Mouse (Mus musculus): ENCODE data around the gene Faah. TPM values are rescaled to one million over a fixed set of nuclear protein-coding genes. Genes with fewer than 3 reads are reported as not detected.

Gene Faah
- polyA plus RNA-seq, 1 experiment = 0.04 TPM

DNA sequence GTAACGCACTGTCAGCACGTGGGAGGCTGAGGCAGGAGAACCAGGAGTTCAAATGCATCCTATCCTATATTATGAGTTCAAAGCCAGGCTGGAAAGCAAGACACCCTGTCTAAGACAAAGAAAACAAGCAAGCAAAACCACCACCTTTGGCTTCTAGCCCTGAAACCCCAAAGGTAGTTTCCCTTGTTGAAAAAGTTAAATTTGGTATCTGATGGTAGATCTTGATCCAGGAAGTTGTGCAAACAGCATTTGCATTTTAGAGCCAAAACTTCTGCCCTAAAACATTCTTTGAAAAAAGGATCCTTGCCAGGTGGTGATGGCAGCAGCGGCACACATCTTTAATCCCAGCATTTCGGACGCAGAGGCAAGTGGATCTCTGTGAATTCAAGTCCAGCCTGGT lies 2.2 kb downstream of the Faah start:
- Histone ChIP-seq H3K4me3 (replicated peaks) (no peak overlapping the region), H3K27me3 (ENCODE audit: control insufficient read depth) (peaks cover 56% of the 10 kb centered on the region), H3K9me3 (ENCODE audit: control insufficient read depth, low read length) (peaks cover 4% of the 10 kb centered on the region; the same call in 1 of the 2 replicates), H3K36me3 (ENCODE audit: control insufficient read depth) (no peaks in the 10 kb centered on the region), H3K4me1 (ENCODE audit: control insufficient read depth) (peaks cover 10% of the 10 kb centered on the region)
- TF ChIP-seq GATA1 (IDR thresholded peaks at IDR 0.05; ENCODE audit: low read length) (no peak), TAL1 (IDR thresholded peaks at IDR 0.05; ENCODE audit: low read length) (no peak)

DNA sequence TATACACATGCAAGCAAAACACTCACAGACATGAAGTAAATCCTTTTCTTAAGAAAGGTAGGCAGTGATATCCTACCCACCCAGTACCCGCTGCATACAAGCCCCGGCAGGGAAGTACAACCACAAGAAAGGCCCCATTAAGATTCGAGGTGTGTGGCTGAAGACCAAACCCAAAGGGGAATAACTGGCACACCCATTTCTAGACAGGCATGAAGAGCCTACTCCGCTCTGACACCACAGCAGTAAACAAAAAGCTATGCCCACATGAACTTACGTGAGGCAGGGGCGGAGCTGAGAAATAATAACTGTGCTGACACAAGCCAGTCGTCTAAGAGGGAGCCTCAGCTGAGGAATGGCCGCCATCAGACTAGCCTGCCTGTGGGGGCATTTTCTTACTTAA lies 7.5 kb downstream of the Faah start:
- peaks cover 3% of the 10 kb centered on the region; the same call in 1 of the 2 replicates for H3K36me3 ChIP-seq (ENCODE audit: control insufficient read depth)
- peaks cover 5% of the 10 kb centered on the region for H3K27me3 ChIP-seq (ENCODE audit: control insufficient read depth)
- H3K4me3 ChIP-seq (replicated peaks) = no peak overlapping the region
- no peaks in the 10 kb centered on the region for H3K4me1 ChIP-seq (ENCODE audit: control insufficient read depth)
- TF ChIP-seq GATA1 (IDR thresholded peaks at IDR 0.05; ENCODE audit: low read length) (no peak), TAL1 (IDR thresholded peaks at IDR 0.05; ENCODE audit: low read length) (no peak)
- no peaks in the 10 kb centered on the region for H3K9me3 ChIP-seq (ENCODE audit: control insufficient read depth, low read length)

DNA sequence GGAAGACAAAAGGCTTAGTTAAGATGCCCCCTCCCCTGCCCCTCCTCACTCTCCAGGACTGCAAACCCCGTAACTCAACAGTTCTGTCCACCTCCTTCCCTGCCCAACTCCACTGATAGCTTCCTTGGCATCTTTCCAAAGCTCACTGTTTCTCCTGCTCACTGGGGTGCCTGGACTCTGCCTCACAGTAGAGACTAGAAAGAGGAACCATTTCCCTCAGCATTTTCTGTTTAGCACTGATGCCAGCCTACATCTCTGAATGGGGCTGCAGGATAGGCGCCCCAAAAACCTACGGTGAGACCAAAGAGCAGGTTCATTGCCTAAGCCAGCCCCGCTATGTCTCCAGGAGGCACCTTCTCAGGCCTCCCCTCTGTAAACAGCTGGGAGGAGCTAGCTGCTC lies 16.5 kb downstream of the Faah start:
- Histone ChIP-seq H3K27me3 (ENCODE audit: control insufficient read depth) (no peaks in the 10 kb centered on the region), H3K4me3 (replicated peaks) (no peak overlapping the region), H3K4me1 (ENCODE audit: control insufficient read depth) (no peaks in the 10 kb centered on the region), H3K36me3 (ENCODE audit: control insufficient read depth) (peaks cover 5% of the 10 kb centered on the region; the same call in 1 of the 2 replicates), H3K9me3 (ENCODE audit: control insufficient read depth, low read length) (no peaks in the 10 kb centered on the region)
- TF ChIP-seq GATA1 (IDR thresholded peaks at IDR 0.05; ENCODE audit: low read length) (no peak), TAL1 (IDR thresholded peaks at IDR 0.05; ENCODE audit: low read length) (no peak)

DNA sequence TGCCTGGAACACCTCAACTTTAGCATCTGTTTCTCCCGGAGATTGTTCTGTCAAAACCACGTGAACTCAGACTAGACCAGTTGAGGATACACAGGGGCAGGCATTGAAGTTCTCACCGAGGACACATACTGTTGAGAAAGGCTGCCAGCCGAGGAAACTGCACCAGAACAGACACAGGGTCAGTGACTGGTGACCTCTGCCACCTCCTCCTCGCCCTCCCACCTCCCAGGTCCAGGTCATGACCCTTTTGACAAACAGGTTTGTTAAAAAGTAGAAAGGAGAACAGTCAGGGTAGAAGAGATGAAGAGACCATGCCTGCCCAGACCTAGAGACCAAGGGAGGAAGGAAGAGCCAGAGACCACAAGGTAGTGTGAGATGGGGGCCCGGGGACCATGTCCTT lies 17.1 kb downstream of the Faah start:
- Histone ChIP-seq H3K4me3 (replicated peaks) (no peak overlapping the region), H3K4me1 (ENCODE audit: control insufficient read depth) (no peaks in the 10 kb centered on the region), H3K27me3 (ENCODE audit: control insufficient read depth) (no peaks in the 10 kb centered on the region), H3K36me3 (ENCODE audit: control insufficient read depth) (peaks cover 5% of the 10 kb centered on the region; the same call in 1 of the 2 replicates), H3K9me3 (ENCODE audit: control insufficient read depth, low read length) (no peaks in the 10 kb centered on the region)
- TF ChIP-seq GATA1 (IDR thresholded peaks at IDR 0.05; ENCODE audit: low read length) (no peak), TAL1 (IDR thresholded peaks at IDR 0.05; ENCODE audit: low read length) (no peak)

DNA sequence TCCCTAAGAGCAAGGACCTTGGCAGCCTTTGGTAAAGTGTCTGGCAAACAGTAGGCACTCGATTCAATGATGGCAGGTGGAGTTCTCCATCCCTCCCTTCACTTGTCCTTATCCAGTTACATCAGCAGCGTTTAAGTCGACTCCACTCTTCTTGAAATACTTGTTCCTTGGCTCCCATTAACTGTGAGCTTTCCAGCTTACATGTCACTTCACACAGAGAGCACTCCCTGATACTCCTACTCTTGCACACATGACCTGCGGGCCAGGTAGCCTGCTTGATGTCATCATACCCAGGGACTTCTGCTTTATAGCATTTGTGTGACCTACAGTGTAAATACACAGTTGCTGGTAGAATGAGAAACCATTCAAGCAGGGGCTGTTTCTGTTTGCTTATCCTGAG lies 21.0 kb downstream of the Faah start:
- no peaks in the 10 kb centered on the region for H3K4me1 ChIP-seq (ENCODE audit: control insufficient read depth)
- H3K36me3 ChIP-seq (ENCODE audit: control insufficient read depth) = no peaks in the 10 kb centered on the region; the same call in 1 of the 2 replicates
- H3K27me3 ChIP-seq (ENCODE audit: control insufficient read depth) = no peaks in the 10 kb centered on the region
- H3K9me3 ChIP-seq (ENCODE audit: control insufficient read depth, low read length) = no peaks in the 10 kb centered on the region
- TF ChIP-seq TAL1 (IDR thresholded peaks at IDR 0.05; ENCODE audit: low read length) = no peak
- no peak for TF ChIP-seq GATA1 (IDR thresholded peaks at IDR 0.05; ENCODE audit: low read length)
- no peak overlapping the region for H3K4me3 ChIP-seq (replicated peaks)

DNA sequence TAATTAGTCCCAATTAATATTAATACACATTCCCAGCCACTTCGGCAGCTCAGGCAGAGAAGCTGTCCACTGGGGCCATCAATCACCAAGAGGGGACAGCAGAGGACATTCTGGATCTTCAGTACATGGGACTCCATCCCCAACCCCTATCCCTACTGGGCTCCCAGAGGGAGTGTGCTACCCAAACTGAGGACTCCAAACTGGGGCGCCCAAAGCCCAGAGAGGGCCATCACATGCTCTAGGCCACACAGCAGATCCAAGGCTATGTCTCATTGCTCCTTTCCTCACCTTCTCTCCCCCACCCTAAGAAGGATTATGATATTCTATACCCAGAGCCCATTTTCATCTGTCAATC lies 22.4 kb downstream of the Faah start:
- Histone ChIP-seq H3K9me3 (ENCODE audit: control insufficient read depth, low read length) (no peaks in the 10 kb centered on the region), H3K36me3 (ENCODE audit: control insufficient read depth) (no peaks in the 10 kb centered on the region; the same call in 1 of the 2 replicates), H3K4me3 (replicated peaks) (no peak overlapping the region), H3K4me1 (ENCODE audit: control insufficient read depth) (no peaks in the 10 kb centered on the region), H3K27me3 (ENCODE audit: control insufficient read depth) (no peaks in the 10 kb centered on the region)
- TF ChIP-seq GATA1 (IDR thresholded peaks at IDR 0.05; ENCODE audit: low read length) (no peak), TAL1 (IDR thresholded peaks at IDR 0.05; ENCODE audit: low read length) (no peak)

DNA sequence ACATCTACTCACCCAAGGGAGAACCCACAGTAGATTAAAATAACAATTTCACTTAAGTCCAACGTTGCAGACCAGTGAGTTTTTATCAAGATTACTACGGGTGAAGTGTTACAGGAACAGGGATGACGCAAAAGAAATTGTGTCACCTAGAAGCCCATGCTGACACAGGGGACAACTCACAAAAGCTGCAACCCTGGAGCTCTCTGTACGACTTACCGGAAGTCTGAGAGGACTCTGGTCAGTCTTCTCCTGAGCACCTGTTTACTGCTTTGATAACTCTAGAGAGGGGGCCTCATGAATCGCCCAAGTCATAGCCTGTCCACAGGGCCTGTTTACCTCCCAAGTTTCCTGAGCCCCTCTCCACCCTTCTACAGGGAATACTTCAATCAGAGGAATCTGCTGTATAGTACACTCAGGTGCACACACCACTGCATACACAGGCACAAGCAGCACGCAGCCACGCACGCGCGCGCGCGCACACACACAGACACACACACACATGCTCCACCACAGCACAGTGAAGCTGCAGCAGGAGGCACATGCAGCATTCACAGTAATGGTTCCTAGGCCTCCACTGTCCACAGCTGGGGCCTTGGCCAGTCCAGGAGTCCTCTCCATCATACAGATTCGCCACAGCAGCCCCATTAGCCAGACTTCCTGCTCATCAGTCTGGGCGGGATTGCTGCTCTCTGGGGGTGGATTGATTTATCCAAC lies 22.9 kb downstream of the Faah start:
- no peaks in the 10 kb centered on the region for H3K9me3 ChIP-seq (ENCODE audit: control insufficient read depth, low read length)
- no peaks in the 10 kb centered on the region; the same call in 1 of the 2 replicates for H3K36me3 ChIP-seq (ENCODE audit: control insufficient read depth)
- H3K4me1 ChIP-seq (ENCODE audit: control insufficient read depth) = no peaks in the 10 kb centered on the region
- no peaks in the 10 kb centered on the region for H3K27me3 ChIP-seq (ENCODE audit: control insufficient read depth)
- no peak for TF ChIP-seq TAL1 (IDR thresholded peaks at IDR 0.05; ENCODE audit: low read length)
- H3K4me3 ChIP-seq (replicated peaks) = no peak overlapping the region

DNA sequence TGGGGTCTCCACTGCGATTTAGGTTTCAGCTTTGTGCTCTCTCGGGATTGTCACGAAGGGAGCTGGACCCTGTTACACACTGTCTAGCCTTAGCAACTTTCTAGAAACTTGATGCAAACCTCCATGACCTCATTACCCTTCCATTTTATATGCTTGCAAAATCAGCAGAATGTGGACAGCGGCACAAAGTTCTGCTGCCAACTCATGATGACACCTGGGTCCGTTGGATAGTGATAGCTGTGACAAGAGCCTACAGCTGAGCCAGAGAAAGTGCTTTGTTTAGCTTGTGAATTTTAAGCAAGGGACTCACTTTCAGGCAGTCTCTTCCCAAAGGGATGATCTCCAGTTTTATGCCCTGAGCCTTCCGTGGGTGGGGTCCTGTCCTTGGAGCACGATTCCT lies 28.3 kb downstream of the Faah start:
- TF ChIP-seq GATA1 (IDR thresholded peaks at IDR 0.05; ENCODE audit: low read length) = no peak
- no peak for TF ChIP-seq TAL1 (IDR thresholded peaks at IDR 0.05; ENCODE audit: low read length)
- peaks cover 1% of the 10 kb centered on the region for H3K27me3 ChIP-seq (ENCODE audit: control insufficient read depth)
- no peaks in the 10 kb centered on the region for H3K9me3 ChIP-seq (ENCODE audit: control insufficient read depth, low read length)
- H3K4me3 ChIP-seq (replicated peaks) = no peak overlapping the region
- no peaks in the 10 kb centered on the region for H3K36me3 ChIP-seq (ENCODE audit: control insufficient read depth)
- peaks cover under 1% of the 10 kb centered on the region for H3K4me1 ChIP-seq (ENCODE audit: control insufficient read depth)

DNA sequence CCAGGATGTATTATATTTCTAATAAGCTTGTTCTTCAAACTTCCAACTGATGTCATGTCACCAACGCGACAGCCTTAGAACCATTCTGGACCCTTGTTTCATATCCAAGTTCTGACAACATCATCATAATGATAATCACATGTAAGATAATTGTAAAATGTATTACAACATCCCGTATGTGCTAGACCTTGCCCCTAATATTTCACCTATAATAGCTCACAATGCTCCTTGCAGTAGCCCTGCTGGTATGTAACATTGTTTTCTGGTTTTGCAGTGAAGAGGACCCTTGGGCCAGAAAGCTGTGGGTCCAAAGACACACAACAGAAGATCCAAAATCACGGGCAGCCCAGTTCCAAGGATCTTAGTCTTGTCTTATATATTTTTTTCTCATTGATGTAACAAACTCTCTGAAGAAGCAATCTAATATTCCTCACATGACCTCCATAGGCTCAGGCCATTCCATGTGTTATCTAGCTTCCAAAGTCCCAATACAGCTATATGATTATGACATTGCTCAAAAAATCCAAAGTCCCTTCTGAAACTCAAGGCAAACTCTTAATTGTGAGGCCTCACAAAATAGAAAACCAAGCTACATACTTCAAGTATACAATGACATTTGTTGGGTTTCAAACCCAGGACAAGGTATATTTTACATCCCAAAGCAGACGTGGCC lies 29.7 kb downstream of the Faah start:
- TF ChIP-seq GATA1 (IDR thresholded peaks at IDR 0.05; ENCODE audit: low read length) (no peak), TAL1 (IDR thresholded peaks at IDR 0.05; ENCODE audit: low read length) (no peak)
- H3K4me3 ChIP-seq (replicated peaks) = no peak overlapping the region
- H3K27me3 ChIP-seq (ENCODE audit: control insufficient read depth) = peaks cover 7% of the 10 kb centered on the region
- no peaks in the 10 kb centered on the region for H3K36me3 ChIP-seq (ENCODE audit: control insufficient read depth)
- no peaks in the 10 kb centered on the region for H3K9me3 ChIP-seq (ENCODE audit: control insufficient read depth, low read length)
- peaks cover 1% of the 10 kb centered on the region for H3K4me1 ChIP-seq (ENCODE audit: control insufficient read depth)
